Mouse (Mus musculus): ENCODE data around the gene Gbx1. TPM values are rescaled to one million over a fixed set of nuclear protein-coding genes. Genes with fewer than 3 reads are reported as not detected.

Gbx1 gene
- polyA plus RNA-seq, 1 experiment from 2014 or later = not detected

- H3K36me3 ChIP-seq (replicated peaks; ENCODE audit: insufficient read depth, low read length) = peaks cover 55% of the 10 kb centered on the region
Measured at GRCm38 (mm10) chr5:24490413-24490920, 36.5 kb downstream of the Gbx1 start.

GRCm38 (mm10) chr5:24486738-24487137 lies 40.3 kb downstream of the Gbx1 start:
- Histone ChIP-seq H3K36me3 (replicated peaks; ENCODE audit: insufficient read depth, low read length) (peaks cover 35% of the 10 kb centered on the region), H3K9me3 (ENCODE audit: low read length) (no peaks in the 10 kb centered on the region), H3K9ac (replicated peaks) (no peak overlapping the region), H3K4me3 (ENCODE audit: low read depth, low read length) (no peak overlapping the region), H3K4me2 (ENCODE audit: low read depth, low read length) (no peak overlapping the region), H3K27ac (ENCODE audit: low read depth) (no peak overlapping the region), H3K4me1 (ENCODE audit: insufficient read depth) (0 out of 2 replicates have a peak, but pooled peaks cover 3% of the 10 kb centered on the region), H3K27me3 (ENCODE audit: insufficient read depth, low read length) (no peaks in the 10 kb centered on the region)
- WGBS (ENCODE audit: insufficient replicate concordance) = 87% methylated on average over 5 of the region's 5 CpGs
- no peak for TF ChIP-seq CTCF (IDR thresholded peaks at IDR 0.05; ENCODE audit: low read depth)
- TF ChIP-seq EP300 (IDR thresholded peaks at IDR 0.05; ENCODE audit: low read depth) = no peak
- DNase-seq (no peak), ATAC-seq (no peak)

More at GRCm38 (mm10) chr5:24490413-24490920, 36.5 kb downstream of the Gbx1 start:
- ATAC-seq = no peak
- Histone ChIP-seq H3K9me3 (ENCODE audit: low read length) (no peaks in the 10 kb centered on the region), H3K27ac (ENCODE audit: low read depth) (no peak overlapping the region), H3K27me3 (ENCODE audit: insufficient read depth, low read length) (no peaks in the 10 kb centered on the region), H3K9ac (replicated peaks) (no peak overlapping the region), H3K4me2 (ENCODE audit: low read depth, low read length) (no peak overlapping the region), H3K4me3 (ENCODE audit: low read depth, low read length) (no peak overlapping the region), H3K4me1 (ENCODE audit: insufficient read depth) (0 out of 2 replicates have a peak, but pooled peaks cover 2% of the 10 kb centered on the region)
- 83% methylated on average over 14 of the region's 14 CpGs for WGBS (ENCODE audit: insufficient replicate concordance)
- DNase-seq = no peak
- no peak for TF ChIP-seq CTCF (IDR thresholded peaks at IDR 0.05; ENCODE audit: low read depth)
- TF ChIP-seq EP300 (IDR thresholded peaks at IDR 0.05; ENCODE audit: low read depth) = no peak

GRCm38 (mm10) chr5:24486097-24486496 lies 40.9 kb downstream of the Gbx1 start:
- no peak overlapping the region for H3K4me2 ChIP-seq (ENCODE audit: low read depth, low read length)
- no peak overlapping the region for H3K9ac ChIP-seq (replicated peaks)
- peaks cover 34% of the 10 kb centered on the region for H3K36me3 ChIP-seq (replicated peaks; ENCODE audit: insufficient read depth, low read length)
- ATAC-seq = no peak
- H3K27me3 ChIP-seq (ENCODE audit: insufficient read depth, low read length) = no peaks in the 10 kb centered on the region
- WGBS (ENCODE audit: insufficient replicate concordance) = 6% methylated on average over 8 of the region's 8 CpGs
- DNase-seq = peak; percentile 87
- no peaks in the 10 kb centered on the region for H3K9me3 ChIP-seq (ENCODE audit: low read length)
- peak; percentile 92 for TF ChIP-seq CTCF (IDR thresholded peaks at IDR 0.05; ENCODE audit: low read depth)
- TF ChIP-seq EP300 (IDR thresholded peaks at IDR 0.05; ENCODE audit: low read depth) = no peak
- no peak overlapping the region for H3K27ac ChIP-seq (ENCODE audit: low read depth)
- H3K4me3 ChIP-seq (ENCODE audit: low read depth, low read length) = no peak overlapping the region
- 0 out of 2 replicates have a peak, but pooled peaks cover 3% of the 10 kb centered on the region for H3K4me1 ChIP-seq (ENCODE audit: insufficient read depth)

GRCm38 (mm10) chr5:24484963-24485362 lies 42.0 kb downstream of the Gbx1 start:
- no peak overlapping the region for H3K27ac ChIP-seq (ENCODE audit: low read depth)
- ATAC-seq = no peak
- no peaks in the 10 kb centered on the region for H3K9me3 ChIP-seq (ENCODE audit: low read length)
- no peaks in the 10 kb centered on the region for H3K27me3 ChIP-seq (ENCODE audit: insufficient read depth, low read length)
- 0 out of 2 replicates have a peak, but pooled peaks cover 3% of the 10 kb centered on the region for H3K4me1 ChIP-seq (ENCODE audit: insufficient read depth)
- WGBS (ENCODE audit: insufficient replicate concordance) = 76% methylated on average over 22 of the region's 22 CpGs
- H3K9ac ChIP-seq (replicated peaks) = no peak overlapping the region; the same call in 1 of the 2 replicates
- H3K36me3 ChIP-seq (replicated peaks; ENCODE audit: insufficient read depth, low read length) = peaks cover 31% of the 10 kb centered on the region
- no peak overlapping the region for H3K4me3 ChIP-seq (ENCODE audit: low read depth, low read length)
- no peak for DNase-seq
- TF ChIP-seq CTCF (IDR thresholded peaks at IDR 0.05; ENCODE audit: low read depth) (no peak), EP300 (IDR thresholded peaks at IDR 0.05; ENCODE audit: low read depth) (no peak)
- peak overlapping the region; percentile 59 for H3K4me2 ChIP-seq (ENCODE audit: low read depth, low read length)

- ATAC-seq = peak; percentile 40
- Histone ChIP-seq H3K27me3 (ENCODE audit: insufficient read depth, low read length) (no peaks in the 10 kb centered on the region), H3K9ac (replicated peaks) (0 out of 2 replicates have a peak overlapping the region, but pooled peaks have one; percentile 21), H3K36me3 (replicated peaks; ENCODE audit: insufficient read depth, low read length) (peaks cover 30% of the 10 kb centered on the region), H3K27ac (ENCODE audit: low read depth) (peak overlapping the region; percentile 55; the same call in 1 of the 2 replicates), H3K4me1 (ENCODE audit: insufficient read depth) (0 out of 2 replicates have a peak, but pooled peaks cover 3% of the 10 kb centered on the region), H3K4me3 (ENCODE audit: low read depth, low read length) (no peak overlapping the region), H3K4me2 (ENCODE audit: low read depth, low read length) (peak overlapping the region; percentile 42; the same call in 1 of the 2 replicates), H3K9me3 (ENCODE audit: low read length) (no peaks in the 10 kb centered on the region)
- peak; percentile 67 for DNase-seq
- 47% methylated on average over 11 of the region's 11 CpGs for WGBS (ENCODE audit: insufficient replicate concordance)
- TF ChIP-seq EP300 (IDR thresholded peaks at IDR 0.05; ENCODE audit: low read depth) = no peak
- peak; percentile 86 for TF ChIP-seq CTCF (IDR thresholded peaks at IDR 0.05; ENCODE audit: low read depth)
Measured at GRCm38 (mm10) chr5:24483326-24483725, 43.7 kb downstream of the Gbx1 start.

- WGBS (ENCODE audit: insufficient replicate concordance) = 61% methylated on average over 36 of the region's 41 CpGs
- TF ChIP-seq CTCF (IDR thresholded peaks at IDR 0.05; ENCODE audit: low read depth) = no peak
- TF ChIP-seq EP300 (IDR thresholded peaks at IDR 0.05; ENCODE audit: low read depth) = no peak
- H3K4me3 ChIP-seq (ENCODE audit: low read depth, low read length) = no peak overlapping the region
- H3K27me3 ChIP-seq (ENCODE audit: insufficient read depth, low read length) = no peaks in the 10 kb centered on the region
- peak; percentile 75 for ATAC-seq
- H3K4me2 ChIP-seq (ENCODE audit: low read depth, low read length) = peak overlapping the region; percentile 42
- peak overlapping the region; percentile 55 for H3K27ac ChIP-seq (ENCODE audit: low read depth)
- H3K36me3 ChIP-seq (replicated peaks; ENCODE audit: insufficient read depth, low read length) = peaks cover 33% of the 10 kb centered on the region
- DNase-seq = peak; percentile 68
- H3K4me1 ChIP-seq (ENCODE audit: insufficient read depth) = 0 out of 2 replicates have a peak, but pooled peaks cover 3% of the 10 kb centered on the region
- H3K9ac ChIP-seq (replicated peaks) = 0 out of 2 replicates have a peak overlapping the region, but pooled peaks have one; percentile 21
- no peaks in the 10 kb centered on the region for H3K9me3 ChIP-seq (ENCODE audit: low read length)
Measured at GRCm38 (mm10) chr5:24482247-24483079, 44.5 kb downstream of the Gbx1 start.
